Mouse (Mus musculus) ES-Bruce4 (cell line): ENCODE measurements around the gene Nup188. TPM values are rescaled to one million over a fixed set of nuclear protein-coding genes. Genes with fewer than 3 reads are reported as not detected.

ENCODE experiments used
- H3K27ac ChIP-seq: 2 replicates; pipeline ENCODE4 v1.5.1; 2012; ENCODE audit warnings: low read length, inconsistent platforms; ENCODE audit not compliant: insufficient read depth
- H3K27me3 ChIP-seq: 2 replicates; pipeline ENCODE4 v1.6.1; 2012; ENCODE audit warnings: mild to moderate bottlenecking, low read length, inconsistent platforms; ENCODE audit not compliant: control insufficient read depth, poor library complexity, insufficient read depth, severe bottlenecking
- H3K36me3 ChIP-seq: 2 replicates; pipeline ENCODE4 v1.6.1; 2012; ENCODE audit warnings: inconsistent platforms, mild to moderate bottlenecking, low read length, moderate library complexity; ENCODE audit not compliant: control insufficient read depth, poor library complexity, insufficient read depth, severe bottlenecking
- H3K4me1 ChIP-seq: one replicate; pipeline ENCODE4 v1.8.1; 2011; ENCODE audit warnings: low read length; ENCODE audit not compliant: control insufficient read depth, insufficient read depth
- H3K4me3 ChIP-seq: 2 replicates; pipeline ENCODE4 v1.5.1; 2011; ENCODE audit warnings: low read depth, mild to moderate bottlenecking, low read length
- H3K9ac ChIP-seq: 2 replicates; pipeline ENCODE4 v1.6.1; 2012; ENCODE audit warnings: low read depth, mild to moderate bottlenecking, inconsistent platforms; ENCODE audit not compliant: poor library complexity, severe bottlenecking
- H3K9me3 ChIP-seq: replicated peaks from 2 replicates; pipeline ENCODE4 v1.6.1; 2012; ENCODE audit warnings: mild to moderate bottlenecking, low read length, inconsistent platforms; ENCODE audit not compliant: control insufficient read depth, poor library complexity, insufficient read depth, severe bottlenecking
- CTCF ChIP-seq: IDR thresholded peaks from one replicate; pipeline ENCODE4 v1.8.1; 2011; ENCODE audit warnings: low read depth, low read length
- EP300 ChIP-seq: IDR thresholded peaks from 2 replicates; pipeline ENCODE4 v1.6.1; 2011; ENCODE audit warnings: low read depth, low read length; ENCODE audit not compliant: insufficient read depth
- POLR2A ChIP-seq: IDR thresholded peaks from one replicate; pipeline ENCODE4 v1.8.1; 2011; ENCODE audit warnings: low read length; ENCODE audit not compliant: insufficient read depth
- polyA plus RNA-seq: library from polyadenylated mRNA; stranded (reverse); fragments of >200 nt; gene quantifications from 2 replicates; pipeline ENCODE4 v1.2.4, GENCODE M21; 2011; ENCODE audit warnings: low read depth; ENCODE audit not compliant: missing spikeins, insufficient read depth, insufficient read length

Gene Nup188
- polyA plus RNA-seq: 134 and 138 TPM in 2 replicates

DNA sequence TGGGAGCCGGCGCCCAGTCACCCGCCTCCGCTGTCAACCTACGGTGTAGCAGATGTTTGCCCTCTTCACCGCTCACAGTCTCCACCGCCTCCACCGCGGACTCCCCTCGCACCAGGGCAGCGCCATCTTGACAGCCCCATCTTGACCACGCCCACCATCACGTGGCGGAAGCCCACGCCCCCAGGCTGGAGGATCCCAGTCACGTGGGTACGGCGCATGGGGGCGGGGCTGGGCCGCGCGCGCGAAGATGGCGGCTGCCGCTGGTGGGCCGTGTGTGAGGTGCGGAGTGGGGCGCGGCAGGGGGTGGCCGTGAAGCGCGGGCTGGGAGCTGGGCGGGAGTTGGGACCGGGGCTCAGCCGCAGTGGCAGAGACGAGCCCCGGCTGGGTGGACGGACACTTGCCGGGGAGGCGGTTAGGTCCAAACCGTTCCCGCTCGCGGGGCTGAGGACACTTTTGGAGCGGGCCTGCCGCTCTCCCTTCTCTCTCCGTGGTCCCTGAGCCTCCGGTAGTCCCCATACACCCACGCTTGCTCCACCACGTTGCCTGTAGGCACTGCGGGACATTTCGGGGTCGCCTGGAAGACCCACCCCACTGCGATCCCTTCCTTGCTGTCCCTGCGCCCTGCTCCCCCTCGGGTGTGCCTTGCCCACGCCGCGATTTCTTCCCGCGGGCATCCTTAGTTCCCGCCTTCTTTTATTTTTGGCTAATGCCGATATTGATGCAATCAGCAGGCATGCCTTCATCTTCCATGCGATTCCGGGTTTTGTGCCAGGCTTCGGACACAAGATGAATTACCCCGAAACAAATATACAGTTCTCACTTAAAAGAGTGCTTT lies at the start of gene Nup188, which contains the start of gene Dolk:
Gene Nup188, plus strand, starts transcription at position 206 of the 835 bp plus-strand sequence.
Gene Dolk, minus strand, starts transcription at position 143 of the 835 bp plus-strand sequence.
- no peaks in the 10 kb centered on the region for H3K36me3 ChIP-seq
- H3K27me3 ChIP-seq: no peaks in the 10 kb centered on the region
- peak within 1 kb of the TSS; percentile 86 for H3K9ac ChIP-seq
- H3K27ac ChIP-seq: no peak within 1 kb of the TSS
- TF ChIP-seq CTCF (no peak), EP300 (peak; percentile 73; the same call in 1 of the 2 replicates), POLR2A (peak; percentile 88)
- no peaks in the 10 kb centered on the region for H3K9me3 ChIP-seq
- peak within 1 kb of the TSS; percentile 95 for H3K4me3 ChIP-seq
- H3K4me1 ChIP-seq: peaks cover 3% of the 10 kb centered on the region

DNA sequence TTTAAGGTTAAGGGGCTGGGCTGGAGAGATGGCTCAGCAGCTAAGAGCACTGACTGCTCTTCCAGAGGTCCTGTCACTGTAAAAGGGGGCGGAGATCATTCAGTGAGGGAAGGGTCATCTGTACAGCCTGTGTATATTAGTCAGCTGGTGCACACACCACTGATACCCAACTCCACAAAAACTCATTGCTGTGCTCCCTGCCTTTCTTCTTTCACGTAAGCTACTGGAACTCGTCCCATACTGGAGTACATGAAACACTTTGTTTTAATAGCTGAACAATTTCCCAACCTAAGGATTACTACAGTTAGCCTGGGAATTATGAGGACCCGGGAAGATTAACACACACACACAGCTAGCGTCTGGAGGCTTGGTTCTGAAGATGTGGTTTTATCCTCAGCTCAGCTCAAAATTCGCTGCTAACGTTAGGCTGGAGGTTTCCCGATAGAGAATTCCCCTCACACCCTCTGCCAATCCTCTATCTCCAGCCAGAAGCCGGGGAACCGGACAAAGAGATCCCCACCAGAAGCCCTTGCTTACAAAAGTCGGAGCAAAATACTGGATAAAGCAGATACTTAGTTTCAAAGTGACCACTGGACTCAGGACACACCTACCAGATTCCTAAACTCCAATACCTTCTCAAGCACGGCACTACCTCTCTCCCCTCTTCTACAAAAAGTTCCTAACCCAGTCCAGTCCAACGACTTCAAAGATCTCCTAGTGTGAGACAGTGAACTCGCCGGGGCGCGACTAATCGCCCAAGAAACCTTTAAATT lies 49.6 kb upstream of the Nup188 start:
- Histone ChIP-seq H3K4me3 (peak overlapping the region; percentile 73), H3K9ac (peak overlapping the region; percentile 87), H3K27me3 (no peaks in the 10 kb centered on the region), H3K36me3 (no peaks in the 10 kb centered on the region; the same call in 1 of the 2 replicates), H3K4me1 (no peaks in the 10 kb centered on the region), H3K9me3 (peaks cover 3% of the 10 kb centered on the region; the same call in 1 of the 2 replicates), H3K27ac (0 out of 2 replicates have a peak overlapping the region, but pooled peaks have one; percentile 3)
- no peak for TF ChIP-seq EP300
- TF ChIP-seq CTCF: no peak
- no peak for TF ChIP-seq POLR2A

DNA sequence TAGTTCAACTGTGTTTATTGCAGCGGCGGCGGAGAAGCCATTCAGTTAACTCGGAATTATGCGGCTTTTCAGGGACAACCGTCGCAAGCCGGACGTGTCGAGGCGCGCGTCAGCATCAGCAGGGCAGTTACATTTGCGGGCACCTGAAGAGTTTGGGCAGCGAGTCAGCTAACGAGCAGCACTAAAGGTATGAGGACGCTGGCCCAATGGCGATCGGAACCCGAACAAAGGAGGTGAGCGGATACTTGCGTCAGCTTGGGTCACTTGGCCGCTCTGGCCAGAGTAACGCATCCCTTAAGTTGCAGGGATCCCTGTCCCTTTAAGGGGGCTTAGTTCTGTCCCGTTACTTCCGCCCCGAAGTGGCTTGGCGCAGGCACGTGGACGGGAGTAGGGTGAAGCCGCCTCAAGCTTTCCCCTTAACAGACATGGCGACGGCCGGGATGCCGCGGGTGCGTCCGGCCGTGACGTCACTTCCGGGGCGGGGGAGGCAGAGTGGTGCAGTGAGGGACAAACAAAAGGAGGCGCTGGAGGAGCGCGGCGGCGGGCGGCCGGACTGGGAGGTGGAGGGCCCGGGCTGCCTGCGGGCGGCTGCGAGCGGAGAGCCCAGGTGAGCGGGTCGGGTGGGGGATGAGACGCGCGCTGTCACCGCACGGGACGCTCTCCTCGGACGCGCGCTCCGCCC lies 48.9 kb upstream of the Nup188 start, which contains the start of gene Lrrc8a:
Gene Lrrc8a, plus strand, starts transcription at position 517 of the 682 bp plus-strand sequence.
- H3K36me3 ChIP-seq: no peaks in the 10 kb centered on the region; the same call in 1 of the 2 replicates
- TF ChIP-seq POLR2A (no peak), EP300 (peak; percentile 46; the same call in 1 of the 2 replicates)

DNA sequence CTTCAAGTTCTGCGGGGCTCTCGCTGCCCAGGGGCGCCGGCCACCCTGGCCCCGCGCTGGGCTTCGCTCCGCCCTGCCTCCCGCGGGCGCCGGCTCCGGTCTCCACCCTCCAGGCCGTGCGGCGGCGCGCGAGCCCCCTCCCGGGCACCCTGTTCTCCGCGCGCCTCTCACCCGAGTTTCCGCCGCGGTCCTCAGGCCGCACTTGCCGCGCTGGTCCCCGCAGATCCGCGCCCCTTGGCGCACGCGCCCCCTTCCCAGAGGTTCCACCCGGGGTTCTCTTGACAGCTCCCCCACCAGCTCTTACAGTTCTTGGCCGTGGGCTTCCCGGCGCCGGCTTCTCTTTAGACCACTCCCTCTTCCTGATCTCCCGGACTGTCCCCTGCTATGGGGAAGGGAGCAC lies 48.3 kb upstream of the Nup188 start:
- H3K9ac ChIP-seq: peak overlapping the region; percentile 87
- H3K27ac ChIP-seq: no peak overlapping the region
- TF ChIP-seq EP300: no peak
- no peak for TF ChIP-seq POLR2A
- no peak for TF ChIP-seq CTCF
- H3K4me3 ChIP-seq: peak overlapping the region; percentile 84
- H3K4me1 ChIP-seq: no peaks in the 10 kb centered on the region
- 0 out of 2 replicates have a peak, but pooled peaks cover 3% of the 10 kb centered on the region for H3K9me3 ChIP-seq
- H3K36me3 ChIP-seq: no peaks in the 10 kb centered on the region; the same call in 1 of the 2 replicates
- no peaks in the 10 kb centered on the region for H3K27me3 ChIP-seq

More for the DNA sequence above, 48.9 kb upstream of the Nup188 start, which contains the start of gene Lrrc8a:
- peak within 1 kb of the TSS; percentile 87 for H3K9ac ChIP-seq
- no peaks in the 10 kb centered on the region for H3K4me1 ChIP-seq
- H3K27me3 ChIP-seq: no peaks in the 10 kb centered on the region
- H3K4me3 ChIP-seq: peak within 1 kb of the TSS; percentile 84
- 0 out of 2 replicates have a peak, but pooled peaks cover 3% of the 10 kb centered on the region for H3K9me3 ChIP-seq
- H3K27ac ChIP-seq: peak within 1 kb of the TSS; percentile 3; the same call in 1 of the 2 replicates

DNA sequence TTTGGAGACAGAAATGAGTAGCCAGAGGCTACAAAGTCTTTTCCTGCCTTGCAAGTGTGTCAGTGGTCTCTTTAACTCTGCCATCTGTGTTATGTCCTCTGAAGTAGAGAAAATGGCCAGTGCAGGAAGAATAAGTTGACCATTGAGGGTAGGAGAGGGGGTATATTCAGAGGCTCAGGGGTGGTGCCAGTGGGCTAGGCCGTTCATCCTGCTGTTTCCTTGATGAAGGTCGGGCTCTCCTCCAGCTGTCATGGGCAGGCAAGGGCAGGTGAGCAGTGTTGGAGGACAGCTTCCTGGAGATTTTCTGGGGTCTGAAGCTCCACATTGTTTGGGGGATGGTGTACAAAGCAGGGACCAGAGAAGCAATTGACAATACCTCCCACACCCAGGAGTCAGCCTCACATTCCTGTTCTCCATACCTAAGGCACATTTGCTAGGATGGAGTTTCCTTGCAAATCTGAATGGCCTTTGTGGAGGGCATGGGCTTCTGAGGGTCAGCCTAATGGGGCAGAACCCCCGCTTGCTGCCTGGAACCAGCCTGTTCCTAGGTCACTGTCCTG lies 47.2 kb upstream of the Nup188 start:
- no peaks in the 10 kb centered on the region for H3K9me3 ChIP-seq
- no peak overlapping the region for H3K9ac ChIP-seq
- H3K36me3 ChIP-seq: no peaks in the 10 kb centered on the region; the same call in 1 of the 2 replicates
- no peaks in the 10 kb centered on the region for H3K4me1 ChIP-seq
- H3K4me3 ChIP-seq: no peak overlapping the region
- no peak overlapping the region for H3K27ac ChIP-seq
- no peak for TF ChIP-seq POLR2A
- no peak for TF ChIP-seq EP300
- no peak for TF ChIP-seq CTCF
- no peaks in the 10 kb centered on the region for H3K27me3 ChIP-seq
